Mouse (Mus musculus) embryonic fibroblast, embryonic 13.5 days (primary cell): ENCODE results near the gene Sgms2. TPM values are rescaled to one million over a fixed set of nuclear protein-coding genes. Genes with fewer than 3 reads are reported as not detected.

ENCODE experiments used
- H3K27ac ChIP-seq: 2 replicates; pipeline ENCODE4 v1.5.1; 2012; ENCODE audit warnings: low read length, control low read depth, inconsistent platforms; ENCODE audit not compliant: insufficient read depth
- H3K4me1 ChIP-seq: 2 replicates; pipeline ENCODE4 v1.6.1; 2011; ENCODE audit warnings: low read length; ENCODE audit not compliant: control insufficient read depth, insufficient read depth
- H3K4me3 ChIP-seq: 2 replicates; pipeline ENCODE4 v1.5.1; 2011; ENCODE audit warnings: mild to moderate bottlenecking, control low read depth, low read length; ENCODE audit not compliant: insufficient read depth
- CTCF ChIP-seq: IDR thresholded peaks from 2 replicates; pipeline ENCODE4 v1.5.1; 2011; ENCODE audit warnings: mild to moderate bottlenecking, control low read depth, low read length, moderate library complexity, borderline replicate concordance; ENCODE audit not compliant: insufficient read depth
- POLR2A ChIP-seq: IDR thresholded peaks from 2 replicates; pipeline ENCODE4 v1.6.1; 2011; ENCODE audit warnings: low read depth, mild to moderate bottlenecking, control low read depth, low read length, moderate library complexity
- polyA plus RNA-seq: library from polyadenylated mRNA; stranded (reverse); fragments of >200 nt; gene quantifications from 2 replicates; pipeline ENCODE4 v1.2.4, GENCODE M21; 2011; ENCODE audit warnings: low read depth; ENCODE audit not compliant: missing spikeins, insufficient read length

The Sgms2 gene
- polyA plus RNA-seq, 1 experiment, result 11.9 TPM

DNA sequence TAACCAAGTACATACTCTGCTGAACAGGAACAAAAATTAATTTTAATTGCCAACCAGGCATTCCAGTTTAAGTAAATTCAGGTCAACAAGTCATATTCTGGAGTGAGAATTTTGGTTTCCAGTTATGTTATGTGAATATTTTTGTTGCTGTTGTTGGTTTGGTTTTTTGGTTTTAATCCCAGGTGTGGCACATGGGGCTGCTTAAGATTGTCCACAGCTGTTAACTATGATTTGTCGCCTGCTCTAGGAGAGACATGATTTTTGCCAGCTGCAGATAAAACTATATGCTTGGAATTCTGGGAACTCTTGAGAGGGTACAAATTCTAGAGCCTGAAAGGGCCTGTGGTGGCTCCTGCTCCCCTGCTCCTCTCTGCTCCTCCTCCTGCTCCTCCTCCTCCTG lies 174.1 kb downstream of the Sgms2 start:
- Histone ChIP-seq H3K4me3 (no peak overlapping the region), H3K27ac (no peak overlapping the region), H3K4me1 (no peaks in the 10 kb centered on the region; the same call in 1 of the 2 replicates)
- no peak for TF ChIP-seq POLR2A
- TF ChIP-seq CTCF, result no peak

DNA sequence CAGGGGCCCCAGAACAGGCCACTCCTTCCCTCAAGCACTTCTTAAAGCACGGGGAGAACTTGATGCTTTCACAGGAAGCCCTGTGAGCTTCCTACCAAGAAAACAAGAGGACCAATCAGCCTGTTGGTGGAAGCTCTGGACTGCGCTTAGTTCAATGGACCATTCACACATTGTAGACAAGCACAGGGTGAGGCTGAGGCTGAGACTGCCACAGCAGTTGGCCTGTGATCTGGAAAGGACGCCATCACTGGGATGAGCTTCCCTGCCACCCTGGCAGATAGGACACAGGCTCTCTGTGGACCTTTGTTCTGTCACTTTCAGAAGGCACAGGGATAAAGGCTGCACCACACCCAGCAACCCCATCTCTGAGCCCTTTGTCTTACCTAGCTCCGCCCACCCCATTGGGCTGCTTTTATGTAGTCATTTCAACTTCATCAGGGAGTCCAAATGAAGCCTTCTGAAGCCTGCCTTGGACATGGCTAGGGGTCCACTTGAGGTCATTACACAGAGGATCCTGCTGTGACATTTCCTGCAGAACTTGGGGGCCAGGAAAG lies 175.2 kb downstream of the Sgms2 start:
- Histone ChIP-seq H3K27ac (no peak overlapping the region), H3K4me1 (no peaks in the 10 kb centered on the region; the same call in 1 of the 2 replicates), H3K4me3 (no peak overlapping the region)
- no peak for TF ChIP-seq CTCF
- no peak for TF ChIP-seq POLR2A

DNA sequence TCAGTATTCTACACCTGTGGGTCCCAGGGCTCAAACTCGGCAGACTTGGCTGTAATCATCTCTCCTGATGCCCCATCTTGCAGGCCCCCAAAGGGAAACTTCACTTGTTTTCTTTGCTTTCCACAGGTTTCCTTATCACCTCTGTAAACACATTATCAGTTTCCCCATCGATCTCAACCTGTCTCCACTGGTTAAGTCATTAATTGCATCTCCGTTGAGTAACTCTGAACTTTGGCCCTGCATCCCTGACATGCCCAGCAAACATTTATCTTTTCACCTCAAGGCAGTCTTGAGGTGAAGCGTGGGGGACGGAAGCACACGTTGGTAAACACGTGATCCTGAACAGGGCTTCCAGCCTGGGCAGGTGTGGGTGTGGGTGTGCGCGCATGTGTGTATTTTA lies 178.9 kb downstream of the Sgms2 start:
- Histone ChIP-seq H3K4me3 (no peak overlapping the region), H3K4me1 (no peaks in the 10 kb centered on the region), H3K27ac (no peak overlapping the region)
- no peak for TF ChIP-seq CTCF

DNA sequence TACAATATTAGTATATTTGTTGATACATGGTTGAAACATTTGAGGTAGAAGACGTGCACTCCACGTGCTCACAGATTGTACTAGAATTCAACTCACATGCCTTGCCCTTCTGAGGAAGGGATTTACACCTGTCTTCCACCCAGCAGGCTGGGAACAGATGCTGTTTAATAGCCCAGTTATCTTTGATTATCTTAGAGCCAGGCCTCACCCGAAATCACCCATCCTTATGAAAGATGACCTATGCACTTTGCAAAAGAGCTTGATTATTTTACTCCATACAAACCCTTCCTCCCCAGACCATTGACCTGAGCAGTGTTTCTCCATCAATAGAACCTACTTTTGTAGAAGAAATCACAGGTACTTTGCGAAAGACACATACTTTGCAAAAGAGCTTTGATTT lies 180.6 kb downstream of the Sgms2 start:
- Histone ChIP-seq H3K4me3 (no peak overlapping the region), H3K4me1 (no peaks in the 10 kb centered on the region), H3K27ac (no peak overlapping the region)
- no peak for TF ChIP-seq CTCF

DNA sequence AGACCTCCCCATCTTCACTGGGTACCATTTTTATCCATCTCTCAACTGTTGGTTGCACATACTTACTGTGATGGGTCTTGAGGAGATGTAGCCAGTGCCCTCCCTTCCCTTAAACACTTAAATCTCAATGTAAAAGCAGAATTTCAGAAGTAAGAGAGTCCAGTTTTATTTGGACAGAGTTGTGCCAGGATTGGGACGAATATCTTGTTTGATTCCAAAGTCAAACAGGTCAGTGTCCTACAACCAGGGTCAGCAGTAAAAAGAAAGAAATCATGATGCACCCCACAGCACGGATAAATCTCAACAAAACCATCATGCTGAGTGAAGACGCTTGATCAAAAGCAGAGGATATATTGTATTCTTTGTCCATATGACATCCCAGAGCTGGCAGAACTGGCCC lies 183.4 kb downstream of the Sgms2 start:
- Histone ChIP-seq H3K27ac (no peak overlapping the region), H3K4me3 (no peak overlapping the region)

DNA sequence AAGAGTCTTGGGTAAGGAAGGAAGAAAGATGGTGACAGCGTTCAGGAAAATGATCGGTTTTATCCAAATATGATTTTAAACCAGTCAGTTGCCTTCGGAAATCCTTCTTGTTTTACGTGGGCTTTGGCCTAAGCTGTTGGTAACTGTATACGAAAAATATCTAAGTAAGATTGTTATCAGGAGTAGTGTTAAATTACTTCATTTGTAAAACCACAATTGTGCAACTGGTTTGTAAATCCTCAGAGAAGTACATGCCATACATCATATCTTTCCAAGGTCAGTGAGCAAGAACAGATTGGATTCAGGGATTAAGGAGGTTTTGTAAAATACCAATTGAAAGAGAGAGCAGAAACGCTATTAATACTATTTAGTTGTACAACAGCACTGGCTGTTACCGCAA lies 185.0 kb downstream of the Sgms2 start:
- H3K4me3 ChIP-seq, result no peak overlapping the region
- no peaks in the 10 kb centered on the region; the same call in 1 of the 2 replicates for H3K4me1 ChIP-seq
- TF ChIP-seq POLR2A (no peak), CTCF (no peak)
- no peak overlapping the region for H3K27ac ChIP-seq

More for the DNA sequence above, 183.4 kb downstream of the Sgms2 start:
- H3K4me1 ChIP-seq, result no peaks in the 10 kb centered on the region
- TF ChIP-seq CTCF, result no peak
- TF ChIP-seq POLR2A, result no peak

DNA sequence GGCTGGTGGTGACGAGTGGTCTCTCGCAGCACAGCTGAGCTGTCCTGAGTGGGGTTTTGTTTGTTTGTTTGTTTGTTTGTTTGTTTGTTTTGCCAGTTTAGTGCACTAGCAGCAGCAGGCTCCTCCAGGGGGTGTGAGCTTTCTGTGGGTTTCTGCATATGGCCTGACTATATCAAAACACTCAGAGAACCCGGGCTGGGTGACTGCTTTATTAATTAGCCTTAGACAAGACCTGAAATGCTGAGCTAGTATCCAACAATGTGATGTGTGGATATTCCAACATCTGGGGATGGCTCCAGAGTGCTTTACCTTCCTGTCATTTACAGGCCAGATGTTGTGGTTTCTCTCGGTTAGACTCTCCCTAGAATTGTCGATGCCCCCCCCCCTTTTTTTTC lies 187.9 kb downstream of the Sgms2 start:
- TF ChIP-seq POLR2A (no peak; the same call in 1 of the 2 replicates), CTCF (no peak)
- Histone ChIP-seq H3K27ac (no peak overlapping the region), H3K4me3 (peak overlapping the region; percentile 54), H3K4me1 (no peaks in the 10 kb centered on the region; the same call in 1 of the 2 replicates)

DNA sequence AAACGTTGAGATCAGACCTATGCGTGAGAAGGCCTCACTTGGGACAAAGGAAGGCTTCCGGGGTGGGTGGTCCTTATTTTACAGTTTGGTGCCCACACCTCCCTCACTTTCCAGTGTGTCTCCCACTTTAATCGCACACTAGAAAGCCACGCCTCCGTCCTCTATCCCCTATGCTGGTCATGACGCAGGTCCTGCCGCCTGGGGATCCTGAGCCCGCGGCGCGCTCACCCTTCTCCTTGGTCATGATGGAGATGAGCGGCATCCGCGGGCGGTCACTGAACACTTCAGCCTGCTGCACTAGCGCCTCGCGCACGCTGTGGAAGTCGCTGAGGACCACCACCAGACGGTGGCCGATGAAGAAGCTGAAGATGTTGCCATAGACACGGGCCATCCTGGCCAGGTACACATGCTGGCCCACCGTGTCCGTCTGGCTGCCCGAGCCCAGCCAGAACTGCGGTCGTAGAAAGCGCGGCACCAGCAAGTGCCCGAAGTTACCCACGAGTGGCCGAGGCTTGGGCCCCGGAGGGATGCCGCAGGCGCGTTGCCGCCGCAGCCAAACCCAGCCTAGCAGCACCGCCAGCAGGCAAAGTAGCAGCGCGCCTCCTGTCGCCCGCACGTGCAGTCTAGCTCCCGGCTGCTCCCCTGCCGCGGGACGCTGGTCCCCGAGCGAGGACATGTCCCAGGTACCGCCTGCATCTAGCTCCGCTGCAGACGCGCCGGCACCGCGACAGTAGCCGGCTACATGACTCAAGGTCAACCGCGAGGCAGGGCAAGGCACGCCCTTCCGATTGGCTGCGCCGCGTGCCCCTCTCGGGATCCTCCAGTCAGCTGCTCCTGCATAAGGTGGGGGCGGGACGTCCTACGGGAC lies 188.5 kb downstream of the Sgms2 start, which contains the start of gene Cyp2u1:
Gene Cyp2u1 (minus strand): TSS at position 776 of the 868 bp plus-strand sequence.
- TF ChIP-seq POLR2A, result peak; percentile 68
- TF ChIP-seq CTCF, result 0 out of 2 replicates have a peak, but pooled peaks have one; percentile 17
- peak within 1 kb of the TSS; percentile 54 for H3K4me3 ChIP-seq
- no peaks in the 10 kb centered on the region; the same call in 1 of the 2 replicates for H3K4me1 ChIP-seq
- peak within 1 kb of the TSS; percentile 1; the same call in 1 of the 2 replicates for H3K27ac ChIP-seq

DNA sequence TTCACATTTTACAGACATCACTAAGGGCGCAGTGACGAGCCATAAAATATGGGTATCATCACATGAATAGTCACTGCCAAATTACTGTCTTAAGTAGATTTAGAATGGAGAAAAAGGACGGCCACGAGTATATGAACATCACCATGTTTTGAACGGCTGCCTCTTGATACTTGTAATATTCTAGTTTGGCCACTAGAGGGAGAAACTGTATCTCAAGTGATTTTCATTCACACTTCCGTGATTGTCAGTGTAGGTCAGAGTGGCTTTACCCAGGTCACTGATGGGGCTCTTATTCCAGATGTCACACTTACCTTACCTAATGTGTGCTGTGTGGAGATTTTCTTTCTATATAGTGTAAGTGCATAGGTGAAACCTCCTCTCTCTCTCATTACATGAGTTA lies 191.3 kb downstream of the Sgms2 start:
- H3K4me3 ChIP-seq, result no peak overlapping the region
- H3K4me1 ChIP-seq, result no peaks in the 10 kb centered on the region; the same call in 1 of the 2 replicates
- H3K27ac ChIP-seq, result no peak overlapping the region
- TF ChIP-seq CTCF (no peak), POLR2A (no peak)

DNA sequence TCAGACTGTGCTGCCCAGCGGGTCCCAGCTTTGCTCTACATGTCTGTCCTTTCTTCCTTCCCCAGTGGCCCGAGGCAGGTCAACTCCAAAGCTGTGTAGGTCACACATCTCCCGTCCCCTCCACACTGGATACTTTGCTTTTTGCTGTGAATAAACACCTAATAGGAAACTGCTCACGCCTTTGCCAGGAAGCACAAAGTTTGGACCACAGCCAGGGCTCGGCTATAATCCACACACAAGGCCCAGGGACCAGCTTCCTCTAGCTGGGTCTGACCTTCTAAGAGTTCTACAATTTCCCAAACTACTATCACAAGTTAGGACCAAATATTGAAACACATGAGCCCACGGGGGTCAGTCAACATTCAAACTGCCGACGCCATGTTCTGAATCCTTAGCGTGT lies 192.1 kb downstream of the Sgms2 start:
- TF ChIP-seq CTCF (no peak), POLR2A (no peak)
- H3K4me3 ChIP-seq, result no peak overlapping the region
- no peak overlapping the region for H3K27ac ChIP-seq
- no peaks in the 10 kb centered on the region; the same call in 1 of the 2 replicates for H3K4me1 ChIP-seq
